Mouse (Mus musculus): ENCODE data around the gene Epn1. TPM values are rescaled to one million over a fixed set of nuclear protein-coding genes. Genes with fewer than 3 reads are reported as not detected.

Epn1 gene
- polyA plus RNA-seq, 1 experiment from 2014 or later = 118 TPM

DNA sequence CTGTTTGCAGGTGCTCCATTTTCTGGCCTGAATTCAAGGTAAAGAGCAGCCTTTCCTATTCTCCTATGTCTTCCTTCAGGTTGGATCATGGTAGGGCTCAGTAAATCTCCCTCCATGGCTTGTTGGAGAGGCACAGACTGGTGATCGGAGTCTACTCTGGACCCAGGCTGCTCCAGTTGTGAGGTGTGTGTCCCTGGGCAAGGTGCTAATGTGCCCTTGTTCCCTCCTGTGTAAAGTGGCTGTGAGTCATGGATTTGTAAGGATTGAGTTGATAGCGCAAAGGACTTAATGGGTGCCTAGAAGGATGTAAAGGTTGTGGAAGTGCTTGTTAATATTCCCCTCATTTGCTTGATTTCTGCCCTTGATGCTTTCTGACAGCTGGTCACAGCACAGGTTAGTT is 1.9 kb downstream of the Epn1 start:
- no peak overlapping the region for H3K9ac ChIP-seq
- H3K27me3 ChIP-seq = no peaks in the 10 kb centered on the region
- peaks cover 23% of the 10 kb centered on the region for H3K36me3 ChIP-seq
- no peak overlapping the region for H3K27ac ChIP-seq (replicated peaks)
- ATAC-seq (ENCODE audit: low FRiP score, low read depth) = no peak
- no peaks in the 10 kb centered on the region for H3K9me3 ChIP-seq
- 96% methylated on average over 2 of the region's 2 CpGs for WGBS
- H3K4me1 ChIP-seq (replicated peaks) = peaks cover 36% of the 10 kb centered on the region
- no peak overlapping the region for H3K4me3 ChIP-seq
- peak overlapping the region; percentile 86 for H3K4me2 ChIP-seq

DNA sequence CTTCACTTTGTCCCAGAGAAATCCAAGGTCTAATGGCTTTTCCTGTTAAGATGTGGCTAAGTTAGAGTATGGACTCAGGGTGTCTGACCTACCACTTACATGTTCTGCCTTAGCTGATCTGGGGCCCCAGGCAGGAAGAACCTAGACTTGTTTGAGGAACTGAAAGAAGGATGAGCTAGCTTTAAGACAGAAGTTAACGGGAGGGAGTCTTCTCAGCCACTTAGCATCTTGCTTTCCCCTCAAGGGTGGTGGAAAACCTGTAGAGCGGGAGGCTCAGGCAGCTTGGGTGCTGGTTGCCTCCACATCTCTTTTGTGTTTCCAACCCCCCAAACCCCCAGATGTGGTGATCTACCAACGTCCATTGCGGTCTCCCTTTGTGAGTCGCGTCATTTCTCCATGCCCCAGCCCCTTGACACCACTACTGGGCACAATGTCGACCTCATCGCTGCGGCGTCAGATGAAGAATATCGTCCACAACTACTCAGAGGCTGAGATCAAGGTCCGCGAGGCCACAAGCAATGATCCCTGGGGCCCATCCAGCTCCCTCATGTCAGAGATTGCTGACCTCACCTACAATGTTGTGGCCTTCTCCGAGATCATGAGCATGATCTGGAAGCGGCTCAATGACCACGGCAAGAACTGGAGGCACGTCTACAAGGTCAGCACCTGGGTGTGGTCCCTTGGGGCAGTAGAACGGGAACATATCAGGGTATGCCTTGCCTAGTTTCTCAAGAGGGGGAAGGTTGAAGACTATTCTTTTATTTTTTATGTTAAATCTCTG is 3.5 kb downstream of the Epn1 start:
- no peak for ATAC-seq (ENCODE audit: low FRiP score, low read depth)
- H3K27ac ChIP-seq (replicated peaks) = no peak overlapping the region
- H3K4me1 ChIP-seq (replicated peaks) = peaks cover 36% of the 10 kb centered on the region
- no peaks in the 10 kb centered on the region for H3K9me3 ChIP-seq
- no peak overlapping the region for H3K9ac ChIP-seq
- WGBS = 94% methylated on average over 18 of the region's 18 CpGs
- no peak overlapping the region for H3K4me2 ChIP-seq
- no peak overlapping the region for H3K4me3 ChIP-seq
- peaks cover 11% of the 10 kb centered on the region for H3K36me3 ChIP-seq
- no peaks in the 10 kb centered on the region for H3K27me3 ChIP-seq

DNA sequence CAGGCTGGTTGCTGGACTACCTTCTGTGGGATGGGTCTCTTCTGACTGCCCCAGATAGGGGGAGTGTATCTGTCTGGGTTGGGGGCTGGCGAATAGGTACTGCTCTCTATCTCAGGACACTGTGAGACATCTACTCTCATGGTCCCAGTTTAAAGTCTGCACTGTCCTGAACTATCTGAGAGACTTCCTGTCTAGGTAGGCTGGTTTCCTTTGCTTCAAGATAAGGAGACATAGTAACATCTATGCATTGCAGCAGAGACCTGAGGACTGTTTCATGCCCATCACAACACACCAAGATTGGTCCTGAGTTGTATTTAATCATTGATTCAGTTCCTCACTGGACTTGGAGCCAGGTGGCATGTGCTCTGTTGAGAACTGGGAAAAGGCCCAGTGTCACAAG is 5.5 kb downstream of the Epn1 start:
- Histone ChIP-seq H3K27me3 (no peaks in the 10 kb centered on the region), H3K9me3 (no peaks in the 10 kb centered on the region), H3K4me2 (no peak overlapping the region), H3K9ac (no peak overlapping the region), H3K4me3 (no peak overlapping the region), H3K4me1 (replicated peaks) (peaks cover 36% of the 10 kb centered on the region), H3K27ac (replicated peaks) (no peak overlapping the region), H3K36me3 (peaks cover 11% of the 10 kb centered on the region)
- 95% methylated on average over 1 of the region's 1 CpGs for WGBS
- no peak for ATAC-seq (ENCODE audit: low FRiP score, low read depth)

DNA sequence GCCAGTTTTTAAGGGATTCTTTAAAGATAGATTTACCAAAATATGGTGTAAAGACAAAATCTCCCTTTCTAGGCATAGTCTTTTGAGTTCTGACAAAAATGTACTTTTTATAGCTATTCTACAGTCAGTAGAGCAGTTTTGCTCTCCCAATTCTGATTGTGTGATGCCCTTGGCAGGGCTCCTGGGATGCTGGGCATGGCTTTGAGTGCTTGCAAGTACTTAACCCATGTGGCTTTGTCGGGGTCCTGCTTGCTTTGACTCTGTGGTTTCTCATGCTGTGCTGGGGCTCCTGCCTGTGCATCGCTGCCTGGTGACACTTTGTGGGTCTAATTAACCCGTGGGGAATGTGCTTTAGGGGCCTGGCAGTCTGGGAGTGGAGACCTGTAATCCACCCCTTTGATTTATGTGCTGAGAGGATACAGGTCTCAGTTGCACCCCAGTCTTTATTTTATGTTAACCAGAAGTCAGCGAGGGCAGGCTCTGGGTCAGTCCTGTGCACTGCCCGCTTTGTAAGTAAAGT is 6.9 kb downstream of the Epn1 start:
- no peak for ATAC-seq (ENCODE audit: low FRiP score, low read depth)
- Histone ChIP-seq H3K9me3 (no peaks in the 10 kb centered on the region), H3K9ac (no peak overlapping the region), H3K27me3 (no peaks in the 10 kb centered on the region), H3K4me1 (replicated peaks) (peaks cover 21% of the 10 kb centered on the region), H3K27ac (replicated peaks) (no peak overlapping the region), H3K36me3 (peaks cover 15% of the 10 kb centered on the region), H3K4me2 (no peak overlapping the region), H3K4me3 (no peak overlapping the region)
- WGBS = 78% methylated on average over 5 of the region's 5 CpGs

DNA sequence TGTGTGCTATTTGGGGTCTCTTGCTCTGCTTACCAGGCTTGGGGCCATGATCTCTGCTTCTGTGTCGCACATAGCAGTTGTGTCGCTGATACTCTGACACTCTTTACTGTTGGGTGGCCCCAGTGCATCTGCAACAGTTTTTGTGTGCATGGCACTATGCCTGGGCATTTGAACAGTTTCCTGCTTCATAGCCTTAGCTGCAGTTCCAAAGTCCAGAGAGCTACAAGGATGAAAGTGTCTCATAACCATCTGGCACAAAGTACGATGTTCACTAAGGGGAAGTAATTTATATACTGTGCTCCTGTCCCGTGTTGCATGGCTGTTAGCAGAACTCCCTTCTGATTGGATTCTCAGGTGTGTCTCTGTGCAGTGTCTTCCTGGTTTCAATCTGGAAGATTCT is 7.9 kb downstream of the Epn1 start:
- Histone ChIP-seq H3K4me1 (replicated peaks) (peaks cover 14% of the 10 kb centered on the region), H3K36me3 (peaks cover 18% of the 10 kb centered on the region), H3K4me2 (no peak overlapping the region), H3K4me3 (no peak overlapping the region), H3K9me3 (no peaks in the 10 kb centered on the region), H3K9ac (no peak overlapping the region), H3K27ac (replicated peaks) (no peak overlapping the region), H3K27me3 (no peaks in the 10 kb centered on the region)
- 88% methylated on average over 4 of the region's 4 CpGs for WGBS
- ATAC-seq (ENCODE audit: low FRiP score, low read depth) = no peak

DNA sequence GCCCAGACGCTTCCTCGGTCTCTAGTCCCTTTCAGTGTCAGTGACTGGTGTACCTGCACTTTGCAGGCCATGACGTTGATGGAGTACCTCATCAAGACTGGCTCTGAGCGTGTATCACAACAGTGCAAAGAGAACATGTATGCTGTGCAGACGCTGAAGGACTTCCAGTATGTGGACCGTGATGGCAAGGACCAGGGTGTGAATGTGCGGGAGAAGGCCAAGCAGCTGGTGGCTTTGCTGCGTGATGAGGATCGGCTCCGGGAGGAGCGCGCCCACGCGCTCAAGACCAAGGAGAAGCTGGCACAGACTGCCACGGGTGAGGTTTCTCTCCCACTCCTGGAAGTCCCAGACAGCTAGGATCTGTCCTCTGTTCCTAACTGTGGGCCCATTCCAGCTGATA is 9.8 kb downstream of the Epn1 start:
- H3K9me3 ChIP-seq = no peaks in the 10 kb centered on the region
- peaks cover 3% of the 10 kb centered on the region; the same call in 1 of the 2 replicates for H3K4me1 ChIP-seq (replicated peaks)
- no peak for ATAC-seq (ENCODE audit: low FRiP score, low read depth)
- no peaks in the 10 kb centered on the region for H3K27me3 ChIP-seq
- WGBS = 95% methylated on average over 15 of the region's 15 CpGs
- H3K36me3 ChIP-seq = peaks cover 30% of the 10 kb centered on the region
- no peak overlapping the region for H3K9ac ChIP-seq
- H3K4me3 ChIP-seq = no peak overlapping the region
- no peak overlapping the region for H3K27ac ChIP-seq (replicated peaks)
- no peak overlapping the region for H3K4me2 ChIP-seq

DNA sequence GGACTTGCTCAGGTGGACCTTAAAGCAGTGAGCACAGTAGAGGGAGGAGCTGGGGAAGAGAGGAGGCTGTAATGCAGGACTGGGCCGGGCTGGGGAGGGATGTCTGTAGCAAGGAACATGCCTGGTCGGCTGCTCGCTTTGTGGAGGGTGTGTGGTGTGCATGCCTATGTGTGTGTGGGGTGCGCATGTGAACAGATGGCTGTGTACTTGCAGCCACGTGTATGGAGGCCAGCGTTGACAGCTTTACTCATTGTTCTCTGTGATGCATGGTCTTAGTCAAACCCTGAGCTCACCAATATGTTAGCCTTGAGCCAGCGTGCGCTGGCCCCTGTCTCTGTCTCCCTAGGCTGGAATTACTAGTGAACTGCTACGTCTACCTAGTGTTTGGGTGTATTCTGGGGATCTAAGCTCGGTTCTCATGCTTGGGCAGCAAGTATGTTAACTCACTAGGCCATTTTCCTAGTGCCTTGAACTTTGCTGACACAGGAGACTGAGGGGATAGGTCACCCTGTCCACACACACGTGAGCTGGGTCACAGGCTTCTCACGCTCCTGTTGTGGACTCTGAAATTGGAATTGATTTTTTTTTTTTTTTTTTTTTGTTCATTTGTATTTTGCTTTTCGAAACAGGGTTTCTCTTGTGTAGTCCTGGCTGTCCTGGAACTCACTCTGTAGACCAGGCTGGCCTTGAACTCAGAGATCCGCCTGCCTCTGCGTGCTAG is 11.1 kb downstream of the Epn1 start:
- Histone ChIP-seq H3K4me2 (no peak overlapping the region), H3K4me1 (replicated peaks) (no peaks in the 10 kb centered on the region; the same call in 1 of the 2 replicates), H3K9ac (no peak overlapping the region), H3K9me3 (no peaks in the 10 kb centered on the region), H3K36me3 (peaks cover 42% of the 10 kb centered on the region), H3K27me3 (no peaks in the 10 kb centered on the region), H3K27ac (replicated peaks) (no peak overlapping the region), H3K4me3 (no peak overlapping the region)
- WGBS = 88% methylated on average over 15 of the region's 15 CpGs
- ATAC-seq (ENCODE audit: low FRiP score, low read depth) = no peak

DNA sequence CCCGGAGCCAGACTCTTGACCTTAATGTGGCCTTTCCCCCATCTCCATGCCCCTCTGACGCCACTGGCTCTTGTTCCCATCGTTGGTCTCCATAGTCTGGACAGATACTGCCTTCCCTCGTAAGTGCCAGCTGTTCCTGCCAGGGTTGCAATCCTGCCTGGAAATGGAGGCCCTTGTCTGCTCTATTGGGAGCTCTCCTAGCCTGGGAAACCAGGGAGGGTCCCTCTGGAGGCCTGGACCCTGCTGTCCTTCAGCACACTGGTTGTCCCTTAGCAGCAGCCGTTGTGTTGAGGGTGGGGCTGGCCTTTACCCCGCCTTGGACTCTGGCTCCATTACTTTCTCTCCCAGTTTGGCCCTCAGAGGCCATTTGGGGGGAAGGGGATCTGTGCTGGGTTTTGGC is 12.3 kb downstream of the Epn1 start:
- Histone ChIP-seq H3K27me3 (no peaks in the 10 kb centered on the region), H3K4me3 (no peak overlapping the region), H3K4me2 (no peak overlapping the region), H3K9ac (no peak overlapping the region), H3K36me3 (peaks cover 50% of the 10 kb centered on the region), H3K27ac (replicated peaks) (no peak overlapping the region), H3K4me1 (replicated peaks) (no peaks in the 10 kb centered on the region; the same call in 1 of the 2 replicates), H3K9me3 (no peaks in the 10 kb centered on the region)
- 87% methylated on average over 6 of the region's 6 CpGs for WGBS
- ATAC-seq (ENCODE audit: low FRiP score, low read depth) = no peak

DNA sequence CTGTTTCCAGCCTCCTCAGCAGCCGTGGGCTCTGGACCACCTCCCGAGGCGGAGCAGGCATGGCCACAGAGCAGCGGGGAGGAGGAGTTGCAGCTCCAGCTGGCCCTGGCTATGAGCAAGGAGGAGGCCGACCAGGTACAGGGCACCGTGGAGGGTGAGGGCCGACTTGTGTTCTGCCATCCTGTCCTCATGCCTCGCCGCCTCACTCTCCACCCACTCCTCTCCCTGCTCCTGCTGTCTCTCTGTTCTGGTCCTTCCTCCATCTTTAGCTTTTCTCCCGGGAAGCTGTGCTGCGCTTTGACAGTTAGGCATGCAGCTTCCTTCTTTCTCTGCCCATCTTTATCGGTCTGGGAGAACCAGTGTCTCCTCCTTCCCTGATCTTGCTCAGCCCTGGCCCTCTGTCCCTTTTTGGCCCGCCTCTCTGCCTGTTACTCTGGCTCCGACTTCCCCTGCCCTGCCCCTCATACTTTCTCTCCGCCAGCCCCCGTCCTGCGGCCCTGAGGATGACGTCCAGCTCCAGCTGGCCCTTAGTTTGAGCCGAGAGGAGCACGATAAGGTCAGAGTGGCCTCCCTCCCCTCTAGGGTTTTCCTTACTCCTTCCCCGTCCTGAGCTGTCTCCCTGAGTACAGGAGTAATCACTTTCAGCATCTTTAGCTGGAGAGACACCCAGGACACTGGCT is 12.9 kb downstream of the Epn1 start:
- Histone ChIP-seq H3K4me3 (no peak overlapping the region), H3K9ac (no peak overlapping the region), H3K27me3 (no peaks in the 10 kb centered on the region), H3K4me1 (replicated peaks) (no peaks in the 10 kb centered on the region), H3K27ac (replicated peaks) (no peak overlapping the region), H3K36me3 (peaks cover 56% of the 10 kb centered on the region), H3K4me2 (no peak overlapping the region), H3K9me3 (no peaks in the 10 kb centered on the region)
- 86% methylated on average over 21 of the region's 21 CpGs for WGBS
- no peak for ATAC-seq (ENCODE audit: low FRiP score, low read depth)

DNA sequence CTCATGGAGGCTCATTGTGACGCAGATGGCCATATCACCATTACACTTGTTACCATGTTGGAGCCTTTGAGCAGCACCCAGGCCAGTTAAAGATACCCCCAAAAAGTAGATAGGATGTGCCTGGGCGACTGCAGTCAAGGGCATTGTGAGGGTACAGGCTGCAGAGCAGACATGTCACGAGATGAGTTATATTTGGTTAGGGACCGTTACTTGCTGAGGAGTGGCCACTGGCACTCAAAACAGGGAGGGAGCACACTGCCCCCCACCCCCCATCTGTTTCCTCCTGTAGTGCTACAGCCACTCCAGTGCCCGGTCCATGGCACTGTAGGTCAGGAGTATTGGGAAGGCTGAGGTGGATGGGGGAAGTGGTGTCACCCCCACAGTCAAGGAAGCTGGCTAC is 18.7 kb downstream of the Epn1 start:
- Histone ChIP-seq H3K27me3 (no peaks in the 10 kb centered on the region), H3K27ac (replicated peaks) (no peak overlapping the region), H3K36me3 (peaks cover 49% of the 10 kb centered on the region), H3K9me3 (no peaks in the 10 kb centered on the region), H3K9ac (no peak overlapping the region), H3K4me1 (replicated peaks) (no peaks in the 10 kb centered on the region), H3K4me2 (no peak overlapping the region), H3K4me3 (no peak overlapping the region)
- WGBS = 98% methylated on average over 5 of the region's 5 CpGs
- ATAC-seq (ENCODE audit: low FRiP score, low read depth) = no peak; the same call in 1 of the 2 replicates

DNA sequence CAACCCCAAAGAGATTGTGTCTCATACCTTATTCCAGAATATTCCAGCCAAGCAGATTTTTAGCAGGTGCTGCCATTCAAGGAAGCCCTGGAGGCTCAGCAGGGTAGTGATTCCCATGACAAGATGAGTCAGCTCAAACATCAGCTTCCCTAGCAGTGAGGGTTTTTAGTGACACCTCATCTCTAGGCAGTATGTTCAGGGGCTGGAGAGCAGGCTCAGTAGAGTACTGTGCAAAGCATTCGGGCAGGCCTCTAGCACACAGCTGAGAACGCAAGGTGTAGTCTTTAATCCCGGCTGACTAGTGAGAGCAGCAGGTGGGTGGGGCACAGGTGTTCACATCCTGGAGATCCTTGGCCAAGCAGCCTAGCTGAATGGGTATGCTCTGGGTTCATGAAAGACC is 19.8 kb downstream of the Epn1 start:
- H3K27me3 ChIP-seq = no peaks in the 10 kb centered on the region
- no peak overlapping the region for H3K27ac ChIP-seq (replicated peaks)
- H3K4me1 ChIP-seq (replicated peaks) = no peaks in the 10 kb centered on the region
- no peaks in the 10 kb centered on the region for H3K9me3 ChIP-seq
- no peak overlapping the region for H3K4me3 ChIP-seq
- ATAC-seq (ENCODE audit: low FRiP score, low read depth) = no peak
- peaks cover 40% of the 10 kb centered on the region for H3K36me3 ChIP-seq
- no peak overlapping the region for H3K9ac ChIP-seq
- 84% methylated on average over 3 of the region's 3 CpGs for WGBS
- no peak overlapping the region for H3K4me2 ChIP-seq

DNA sequence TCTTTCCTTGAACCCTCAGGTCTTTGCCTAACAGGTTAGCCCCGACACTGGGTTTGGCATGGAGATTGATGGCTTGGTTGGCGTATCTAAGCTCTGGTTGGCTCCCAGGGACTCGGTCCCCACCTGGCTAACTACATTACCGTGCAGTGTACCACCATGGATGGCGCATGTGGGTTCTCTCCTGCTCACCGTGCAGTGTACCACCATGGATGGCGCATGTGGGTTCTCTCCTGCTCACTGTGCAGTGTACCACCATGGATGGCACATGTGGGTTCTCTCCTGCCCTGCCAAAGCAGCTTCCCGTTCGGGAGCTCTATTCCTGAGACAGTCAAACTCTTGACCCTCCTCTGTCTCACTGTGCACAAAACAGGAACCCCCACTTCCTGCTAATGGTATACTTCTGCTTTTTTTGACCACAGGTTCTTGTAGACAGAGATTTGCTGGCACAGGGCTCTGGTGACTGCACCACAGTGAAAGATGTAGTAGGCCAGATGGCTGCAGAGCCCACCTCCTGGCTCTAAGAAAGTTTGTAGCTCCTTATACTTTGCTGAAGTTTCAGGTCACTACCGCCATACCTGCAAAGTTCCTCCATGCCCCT is 21.1 kb downstream of the Epn1 start:
- peak; percentile 61 for ATAC-seq (ENCODE audit: low FRiP score, low read depth)
- H3K4me1 ChIP-seq (replicated peaks) = no peaks in the 10 kb centered on the region
- 88% methylated on average over 10 of the region's 10 CpGs for WGBS
- H3K9me3 ChIP-seq = no peaks in the 10 kb centered on the region
- H3K27ac ChIP-seq (replicated peaks) = no peak overlapping the region
- H3K4me2 ChIP-seq = no peak overlapping the region
- no peaks in the 10 kb centered on the region for H3K27me3 ChIP-seq
- H3K36me3 ChIP-seq = peaks cover 26% of the 10 kb centered on the region
- H3K4me3 ChIP-seq = no peak overlapping the region
- H3K9ac ChIP-seq = no peak overlapping the region
